Mouse (Mus musculus) stomach, postnatal 0 days (tissue): ENCODE results near the gene Camkmt. TPM values are rescaled to one million over a fixed set of nuclear protein-coding genes. Genes with fewer than 3 reads are reported as not detected.

Experiments used
- ATAC-seq: fragments of 200-750 bp; cut with Nextera tagmentation; 2 replicates; pipeline ENCODE4 v1.8.0; 2017; ENCODE audit not compliant: low FRiP score, low TSS enrichment
- DNase-seq: peaks from one replicate; pipeline ENCODE4 v3.0.0-alpha.2; 2016; ENCODE audit warnings: low spot score
- H3K27ac ChIP-seq: fragments of 300-500 bp; sonication (generic); replicated peaks from 2 replicates; pipeline ENCODE4 v1.5.1; 2014; ENCODE audit warnings: mild to moderate bottlenecking, control low read depth
- H3K27me3 ChIP-seq: fragments of 300-500 bp; sonication (generic); 2 replicates; pipeline ENCODE4 v1.6.1; 2014; ENCODE audit warnings: low read length; ENCODE audit not compliant: control insufficient read depth, insufficient read depth
- H3K36me3 ChIP-seq: fragments of 300-500 bp; sonication (generic); 2 replicates; pipeline ENCODE4 v1.6.1; 2014; ENCODE audit warnings: low read length, mixed read lengths; ENCODE audit not compliant: control insufficient read depth, insufficient read depth
- H3K4me1 ChIP-seq: fragments of 300-500 bp; sonication (generic); replicated peaks from 2 replicates; pipeline ENCODE4 v1.6.1; 2014; ENCODE audit warnings: antibody characterized with exemption; ENCODE audit not compliant: control insufficient read depth, insufficient read depth
- H3K4me2 ChIP-seq: fragments of 300-500 bp; sonication (generic); replicated peaks from 2 replicates; pipeline ENCODE4 v1.6.1; 2014; ENCODE audit warnings: low read depth, mild to moderate bottlenecking, control low read depth, moderate library complexity
- H3K4me3 ChIP-seq: fragments of 300-500 bp; sonication (generic); 2 replicates; pipeline ENCODE4 v1.5.1; 2014; ENCODE audit warnings: low read depth, low read length, control low read depth
- H3K9ac ChIP-seq: fragments of 300-500 bp; sonication (generic); 2 replicates; pipeline ENCODE4 v1.6.1; 2014; ENCODE audit warnings: mild to moderate bottlenecking, low read length, control low read depth, mixed read lengths
- H3K9me3 ChIP-seq: fragments of 300-500 bp; sonication (generic); 2 replicates; pipeline ENCODE4 v1.6.1; 2016; ENCODE audit warnings: low read length; ENCODE audit not compliant: control insufficient read depth
- CTCF ChIP-seq: IDR thresholded peaks from 2 replicates; pipeline ENCODE4 v1.5.1; 2016; ENCODE audit warnings: antibody characterized with exemption, low read depth, mild to moderate bottlenecking, moderate library complexity
- EP300 ChIP-seq: optimal IDR thresholded peaks from 2 replicates; pipeline ENCODE3; 2016; ENCODE audit warnings: antibody characterized with exemption
- WGBS: fragments of 180-500 bp; shearing (Covaris S2); extraction: QIAGEN DNeasy Blood & Tissue Kit; methylation state at CpG from one replicate; pipeline ENCODE4 v1.1.7; 2014; 5-methylcytosine and 5-hydroxymethylcytosine counted together
- polyA plus RNA-seq: library from polyadenylated mRNA; unstranded; fragments of >200 nt; fragmentation: Nextera tagmentation; extraction: Ambion mirVana; gene quantifications from 2 replicates; pipeline ENCODE4 v1.2.1, GENCODE M21; 2015

The Camkmt gene
- polyA plus RNA-seq, 1 experiment from 2014 or later, result 8.3 TPM

- 77% methylated on average over 2 of the region's 2 CpGs for WGBS
- H3K9ac ChIP-seq, result no peak overlapping the region
- peaks cover 7% of the 10 kb centered on the region for H3K36me3 ChIP-seq
- H3K4me1 ChIP-seq, result no peaks in the 10 kb centered on the region
- no peak overlapping the region for H3K27ac ChIP-seq
- no peak overlapping the region for H3K4me2 ChIP-seq
- no peak overlapping the region for H3K4me3 ChIP-seq
- H3K9me3 ChIP-seq, result no peaks in the 10 kb centered on the region
- TF ChIP-seq CTCF (no peak), EP300 (no peak)
- no peaks in the 10 kb centered on the region for H3K27me3 ChIP-seq
- DNase-seq (no peak), ATAC-seq (no peak)
Measured at GRCm38 (mm10) chr17:85085335-85085734, 5.0 kb upstream of the Camkmt start.

GRCm38 (mm10) chr17:85086501-85086900 lies 3.9 kb upstream of the Camkmt start:
- H3K9me3 ChIP-seq, result no peaks in the 10 kb centered on the region
- no peak for TF ChIP-seq EP300
- H3K27me3 ChIP-seq, result no peaks in the 10 kb centered on the region
- no peak overlapping the region for H3K4me2 ChIP-seq
- H3K4me1 ChIP-seq, result no peaks in the 10 kb centered on the region
- H3K4me3 ChIP-seq, result no peak overlapping the region
- no peaks in the 10 kb centered on the region for H3K36me3 ChIP-seq
- 87% methylated on average over 1 of the region's 1 CpGs for WGBS
- no peak overlapping the region for H3K27ac ChIP-seq
- no peak for DNase-seq
- no peak overlapping the region for H3K9ac ChIP-seq
- ATAC-seq, result no peak

- DNase-seq (no peak), ATAC-seq (no peak)
- no peak overlapping the region for H3K4me3 ChIP-seq
- WGBS, result 89% methylated on average over 5 of the region's 5 CpGs
- no peaks in the 10 kb centered on the region for H3K36me3 ChIP-seq
- no peaks in the 10 kb centered on the region for H3K27me3 ChIP-seq
- no peak overlapping the region for H3K4me2 ChIP-seq
- no peak overlapping the region for H3K9ac ChIP-seq
- no peaks in the 10 kb centered on the region for H3K9me3 ChIP-seq
- TF ChIP-seq EP300 (no peak), CTCF (no peak)
- no peak overlapping the region for H3K27ac ChIP-seq
- no peaks in the 10 kb centered on the region for H3K4me1 ChIP-seq
Measured at GRCm38 (mm10) chr17:85087591-85087990, 2.8 kb upstream of the Camkmt start.

GRCm38 (mm10) chr17:85088401-85088800 lies 2.0 kb upstream of the Camkmt start:
- Histone ChIP-seq H3K4me2 (no peak overlapping the region), H3K27ac (no peak overlapping the region), H3K9ac (no peak overlapping the region), H3K4me3 (no peak overlapping the region), H3K36me3 (no peaks in the 10 kb centered on the region), H3K27me3 (no peaks in the 10 kb centered on the region), H3K9me3 (no peaks in the 10 kb centered on the region), H3K4me1 (no peaks in the 10 kb centered on the region)
- no peak for DNase-seq
- 80% methylated on average over 11 of the region's 11 CpGs for WGBS
- TF ChIP-seq EP300, result no peak
- no peak for TF ChIP-seq CTCF
- ATAC-seq, result no peak

- no peak for DNase-seq
- peak overlapping the region; percentile 86; the same call in 1 of the 2 replicates for H3K4me2 ChIP-seq
- H3K27ac ChIP-seq, result no peak overlapping the region
- no peaks in the 10 kb centered on the region for H3K27me3 ChIP-seq
- peak overlapping the region; percentile 88; the same call in 1 of the 2 replicates for H3K4me3 ChIP-seq
- no peak overlapping the region for H3K9ac ChIP-seq
- ATAC-seq, result no peak
- WGBS, result 41% methylated on average over 6 of the region's 6 CpGs
- TF ChIP-seq CTCF (no peak), EP300 (no peak)
- no peaks in the 10 kb centered on the region for H3K36me3 ChIP-seq
- no peaks in the 10 kb centered on the region for H3K9me3 ChIP-seq
- H3K4me1 ChIP-seq, result no peaks in the 10 kb centered on the region
Measured at GRCm38 (mm10) chr17:85089011-85089410, 1.3 kb upstream of the Camkmt start.

- Histone ChIP-seq H3K9me3 (no peaks in the 10 kb centered on the region), H3K36me3 (no peaks in the 10 kb centered on the region), H3K4me1 (no peaks in the 10 kb centered on the region), H3K27me3 (no peaks in the 10 kb centered on the region), H3K4me2 (peak overlapping the region; percentile 86), H3K4me3 (peak overlapping the region; percentile 88), H3K9ac (peak overlapping the region; percentile 87), H3K27ac (peak overlapping the region; percentile 88)
- under 1% methylated on average over 16 of the region's 16 CpGs for WGBS
- TF ChIP-seq EP300 (no peak), CTCF (no peak)
- peak; percentile 2; the same call in 1 of the 2 replicates for ATAC-seq
- no peak for DNase-seq
Measured at GRCm38 (mm10) chr17:85089621-85090020, 731 bp upstream of the Camkmt start.
